9 mouse cellular contexts compared by ENCODE assay signal in the genomic region with DNA sequence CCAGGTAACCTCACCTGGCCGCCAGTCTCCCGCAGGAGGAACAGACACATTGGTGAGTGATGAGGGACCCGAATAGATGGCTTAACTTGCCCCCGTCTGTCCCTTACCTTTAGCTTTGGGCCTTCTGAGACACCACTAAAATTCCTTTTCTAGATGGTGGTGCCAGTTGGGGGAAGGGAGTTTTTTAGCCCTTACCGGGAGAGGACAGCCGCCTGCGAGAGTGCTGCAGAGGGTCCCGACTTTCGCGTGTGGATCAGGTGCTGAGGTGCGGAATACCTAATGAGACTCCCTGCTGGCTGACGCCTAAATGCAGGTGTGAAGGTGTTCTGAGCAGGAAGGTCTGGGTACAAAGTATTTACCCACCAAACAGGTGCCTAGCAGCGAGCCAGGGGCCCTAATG. TPM values are rescaled to one million over a fixed set of nuclear protein-coding genes. Genes with fewer than 3 reads are reported as not detected.
DNase-seq lines count a peak whose midpoint lies in the region; ATAC-seq and TF ChIP-seq lines count a peak whose summit lies in the region.
"Had no signal": no experiment of that assay in that cellular context is flagged by ENCODE, and none has a peak within 500 bp of the region (broad histone marks: within the 10 kb centered on the region; RNA-seq: fewer than 3 reads in every experiment).

No protein-coding gene starts in this region.

- H3K4me2 ChIP-seq in heart, embryonic 13.5 days: peak overlapping the region; percentile 93
- peak overlapping the region; percentile 81 for H3K4me2 ChIP-seq in forebrain, postnatal 0 days (ENCODE audit: low read depth)

- no peak overlapping the region for H3K27ac ChIP-seq in heart, embryonic 13.5 days (replicated peaks)
- H3K27ac ChIP-seq in forebrain, postnatal 0 days (ENCODE audit: low read depth, low read length): no peak overlapping the region
- no peak overlapping the region for H3K27ac ChIP-seq in midbrain, embryonic 10.5 days (replicated peaks)

- H3K9ac ChIP-seq in heart, embryonic 13.5 days: peak overlapping the region; percentile 1; the same call in 1 of the 2 replicates
- H3K9ac ChIP-seq in forebrain, postnatal 0 days: peak overlapping the region; percentile 83

- H3K4me1 ChIP-seq in heart, embryonic 13.5 days: peaks cover 12% of the 10 kb centered on the region
- H3K4me1 ChIP-seq in forebrain, postnatal 0 days (ENCODE audit: insufficient read depth): no peaks in the 10 kb centered on the region
- peaks cover 17% of the 10 kb centered on the region for H3K4me1 ChIP-seq in midbrain, embryonic 10.5 days

- no peaks in the 10 kb centered on the region for H3K36me3 ChIP-seq in heart, embryonic 13.5 days
- no peaks in the 10 kb centered on the region for H3K36me3 ChIP-seq in forebrain, postnatal 0 days (ENCODE audit: insufficient read depth)
- no peaks in the 10 kb centered on the region for H3K36me3 ChIP-seq in midbrain, embryonic 10.5 days
- H3K36me3 ChIP-seq: G1E had no signal

- no peak for ATAC-seq in heart, embryonic 13.5 days (ENCODE audit: extremely low read depth, insufficient number of reproducible peaks, low FRiP score, low TSS enrichment)
- ATAC-seq in forebrain, postnatal 0 days: peak; percentile 34

- no peak for DNase-seq in heart, postnatal 10 days
- DNase-seq in ZHBTc4 (ENCODE audit: low read depth, low spot score): peak; percentile 5
- no peak for DNase-seq in forebrain, postnatal 0 days
- no peak for DNase-seq in midbrain, embryonic 10.5 days (ENCODE audit: low spot score)
- no peak for DNase-seq in frontal cortex, postnatal 14 days (ENCODE audit: low spot score in 2 of 2)
- DNase-seq in Muller cell, postnatal 12 days (ENCODE audit: inconsistent ontology term): no peak
- no peak for DNase-seq in layer of hippocampus, adult 9-11 months

- H3K4me3 ChIP-seq in heart, embryonic 13.5 days: peak overlapping the region; percentile 56
- H3K4me3 ChIP-seq in forebrain, postnatal 0 days (ENCODE audit: low read depth, low read length): peak overlapping the region; percentile 60
- H3K4me3 ChIP-seq in midbrain, embryonic 10.5 days: peak overlapping the region; percentile 69

- 3% methylated on average over 13 of the region's 13 CpGs for WGBS in heart, embryonic 13.5 days
- 3% methylated on average over 13 of the region's 13 CpGs for WGBS in forebrain, postnatal 0 days
- WGBS in midbrain, embryonic 10.5 days: 1% methylated on average over 13 of the region's 13 CpGs

- H3K9me3 ChIP-seq in heart, embryonic 13.5 days: no peaks in the 10 kb centered on the region
- no peaks in the 10 kb centered on the region for H3K9me3 ChIP-seq in forebrain, postnatal 0 days (ENCODE audit: low read length)
- H3K9me3 ChIP-seq in midbrain, embryonic 10.5 days (replicated peaks): no peaks in the 10 kb centered on the region

- TF ChIP-seq CTCF in forebrain, postnatal 0 days (IDR thresholded peaks at IDR 0.05; ENCODE audit: low read depth): no peak

- H3K27me3 ChIP-seq in heart, embryonic 13.5 days (replicated peaks): peaks cover 79% of the 10 kb centered on the region
- peaks cover 9% of the 10 kb centered on the region; the same call in 1 of the 2 replicates for H3K27me3 ChIP-seq in forebrain, postnatal 0 days (ENCODE audit: insufficient read depth, low read length)
- H3K27me3 ChIP-seq in midbrain, embryonic 10.5 days (ENCODE audit: low read depth, poor library complexity, severe bottlenecking): peaks cover 50% of the 10 kb centered on the region

- intact Hi-C loops in heart, postnatal 10 days (cut with DNase I): no loop called here

RNA-seq across cellular contexts. Expression of a gene that starts 0.4 kb away (rescaled TPM):
- not detected in 2 replicates for polyA plus RNA-seq in heart, embryonic 13.5 days (2015; fragmentation: Nextera tagmentation; extraction: Ambion mirVana)
- not detected for total RNA-seq in heart, postnatal 10 days (2021)
- 26.4 and 37.7 TPM in 2 replicates for total RNA-seq in forebrain, postnatal 0 days (2014; rRNA removed)
- polyA plus RNA-seq in forebrain, postnatal 0 days (2015; fragmentation: Nextera tagmentation; extraction: Ambion mirVana): 4.2 and 6.6 TPM in 2 replicates
- 0.44 and 1.1 TPM in 2 replicates for polyA plus RNA-seq in midbrain, embryonic 10.5 days (2016; fragmentation: Nextera tagmentation; extraction: Ambion mirVana)
- total RNA-seq: G1E had no signal
- polyA plus RNA-seq: G1E had no signal

RNA-seq across cellular contexts. Expression of a gene that starts 39.5 kb away (rescaled TPM):
- 11,395 and 12,800 TPM in 2 replicates for polyA plus RNA-seq in heart, embryonic 13.5 days (2015; fragmentation: Nextera tagmentation; extraction: Ambion mirVana)
- total RNA-seq in heart, postnatal 10 days (2021): over 10,000 TPM; 16,623 to 16,697 TPM
- total RNA-seq in forebrain, postnatal 0 days (2014; rRNA removed): 0.46 and 1.4 TPM in 2 replicates
- polyA plus RNA-seq in forebrain, postnatal 0 days (2015; fragmentation: Nextera tagmentation; extraction: Ambion mirVana): 0.17 and 0.19 TPM in 2 replicates
- 3.1 and 3.6 TPM in 2 replicates for polyA plus RNA-seq in midbrain, embryonic 10.5 days (2016; fragmentation: Nextera tagmentation; extraction: Ambion mirVana)
- total RNA-seq: G1E had no signal
- polyA plus RNA-seq: G1E had no signal

Comparison
In these comparisons a context has a peak if more than half of its experiments do, and no peak if none do; other contexts are left out.
1. RNA of a gene that starts 39.5 kb away (polyA plus RNA-seq): 11,395 to 12,800 TPM in heart, embryonic 13.5 days; 3.1 to 3.6 TPM in midbrain, embryonic 10.5 days and 0.17 to 0.19 TPM in forebrain, postnatal 0 days; every median in the first group is over 1,000 times any median in the second.
2. Peak in every context shown above with its lines, with median percentiles within 50 percentile points of each other: H3K4me3 ChIP-seq.